Mouse (Mus musculus) small intestine, adult 2 months (tissue): ENCODE data around the gene Tmem270. TPM values are rescaled to one million over a fixed set of nuclear protein-coding genes. Genes with fewer than 3 reads are reported as not detected.

Source experiments
- H3K27ac ChIP-seq: fragments of 200-500 bp; 2 replicates; pipeline ENCODE4 v1.5.1; 2012; ENCODE audit warnings: low read depth, low read length, control low read depth, inconsistent platforms; ENCODE audit not compliant: insufficient read depth
- H3K27me3 ChIP-seq: fragments of 200-500 bp; 2 replicates; pipeline ENCODE4 v1.6.1; 2012; ENCODE audit warnings: mild to moderate bottlenecking, moderate library complexity, low read length, inconsistent platforms; ENCODE audit not compliant: control insufficient read depth, insufficient read depth
- H3K36me3 ChIP-seq: fragments of 200-500 bp; 2 replicates; pipeline ENCODE4 v1.6.1; 2012; ENCODE audit warnings: mild to moderate bottlenecking, low read length, control low read depth, inconsistent platforms; ENCODE audit not compliant: control insufficient read depth, insufficient read depth
- H3K4me1 ChIP-seq: fragments of 200-500 bp; 2 replicates; pipeline ENCODE4 v1.6.1; 2012; ENCODE audit warnings: low read length, inconsistent platforms, mixed read lengths; ENCODE audit not compliant: control insufficient read depth, insufficient read depth, insufficient read length
- H3K4me3 ChIP-seq: fragments of 200-500 bp; 2 replicates; pipeline ENCODE4 v1.5.1; 2012; ENCODE audit warnings: low read depth, mild to moderate bottlenecking, control low read depth, inconsistent platforms, low read length, moderate library complexity
- CTCF ChIP-seq: fragments of 200-500 bp; IDR thresholded peaks from 2 replicates; pipeline ENCODE4 v1.5.1; 2012; ENCODE audit warnings: low read depth, mild to moderate bottlenecking, control low read depth, inconsistent platforms, low read length, moderate library complexity, mixed read lengths; ENCODE audit not compliant: insufficient replicate concordance, insufficient read length; ENCODE audit errors: extremely low read depth
- POLR2A ChIP-seq: fragments of 200-500 bp; IDR thresholded peaks from 2 replicates; pipeline ENCODE4 v1.6.1; 2012; ENCODE audit warnings: low read depth, mild to moderate bottlenecking, control low read depth, inconsistent platforms, low read length, moderate library complexity
- WGBS: fragments of 180-500 bp; shearing (Covaris S2); methylation state at CpG from one replicate; pipeline ENCODE4 v1.1.7; 2018; 5-methylcytosine and 5-hydroxymethylcytosine counted together
- polyA plus RNA-seq: library from polyadenylated mRNA; depleted of rRNA; stranded (reverse); fragments of >200 nt; gene quantifications from 2 replicates; pipeline ENCODE4 v1.2.3, GENCODE M21; 2012

The Tmem270 gene
- polyA plus RNA-seq, 1 experiment = not detected

GRCm38 (mm10) chr5:134876801-134877200 is 29.7 kb downstream of the Tmem270 start:
- WGBS = 74% methylated on average over 10 of the region's 10 CpGs
- Histone ChIP-seq H3K27ac (no peak overlapping the region), H3K4me3 (no peak overlapping the region), H3K4me1 (no peaks in the 10 kb centered on the region), H3K36me3 (no peaks in the 10 kb centered on the region), H3K27me3 (no peaks in the 10 kb centered on the region)
- TF ChIP-seq CTCF (no peak), POLR2A (no peak)

DNA sequence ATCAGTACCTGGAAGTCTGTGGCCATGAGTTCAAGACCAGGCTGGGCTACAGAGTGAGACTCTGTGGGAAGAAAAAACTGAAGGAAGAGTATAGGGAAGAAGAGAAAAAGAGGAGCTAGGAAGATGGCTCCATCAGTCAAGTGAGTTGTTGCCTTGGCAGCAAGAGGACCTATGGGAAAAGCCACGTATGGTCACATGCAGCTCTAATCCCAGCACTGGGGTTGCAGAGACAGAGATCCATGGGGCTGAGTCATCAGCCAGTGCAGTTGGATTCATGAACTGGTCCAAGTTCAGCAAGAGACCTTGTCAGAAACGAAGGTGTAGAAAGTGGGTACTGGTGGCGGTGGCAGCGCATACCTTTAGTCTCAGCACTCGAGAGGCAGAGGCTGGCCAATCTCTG is 31.3 kb downstream of the Tmem270 start:
- no peaks in the 10 kb centered on the region for H3K4me1 ChIP-seq
- 83% methylated on average over 5 of the region's 5 CpGs for WGBS
- no peak overlapping the region for H3K4me3 ChIP-seq
- TF ChIP-seq POLR2A (no peak), CTCF (no peak)
- H3K27ac ChIP-seq = no peak overlapping the region
- no peaks in the 10 kb centered on the region for H3K36me3 ChIP-seq
- H3K27me3 ChIP-seq = no peaks in the 10 kb centered on the region

DNA sequence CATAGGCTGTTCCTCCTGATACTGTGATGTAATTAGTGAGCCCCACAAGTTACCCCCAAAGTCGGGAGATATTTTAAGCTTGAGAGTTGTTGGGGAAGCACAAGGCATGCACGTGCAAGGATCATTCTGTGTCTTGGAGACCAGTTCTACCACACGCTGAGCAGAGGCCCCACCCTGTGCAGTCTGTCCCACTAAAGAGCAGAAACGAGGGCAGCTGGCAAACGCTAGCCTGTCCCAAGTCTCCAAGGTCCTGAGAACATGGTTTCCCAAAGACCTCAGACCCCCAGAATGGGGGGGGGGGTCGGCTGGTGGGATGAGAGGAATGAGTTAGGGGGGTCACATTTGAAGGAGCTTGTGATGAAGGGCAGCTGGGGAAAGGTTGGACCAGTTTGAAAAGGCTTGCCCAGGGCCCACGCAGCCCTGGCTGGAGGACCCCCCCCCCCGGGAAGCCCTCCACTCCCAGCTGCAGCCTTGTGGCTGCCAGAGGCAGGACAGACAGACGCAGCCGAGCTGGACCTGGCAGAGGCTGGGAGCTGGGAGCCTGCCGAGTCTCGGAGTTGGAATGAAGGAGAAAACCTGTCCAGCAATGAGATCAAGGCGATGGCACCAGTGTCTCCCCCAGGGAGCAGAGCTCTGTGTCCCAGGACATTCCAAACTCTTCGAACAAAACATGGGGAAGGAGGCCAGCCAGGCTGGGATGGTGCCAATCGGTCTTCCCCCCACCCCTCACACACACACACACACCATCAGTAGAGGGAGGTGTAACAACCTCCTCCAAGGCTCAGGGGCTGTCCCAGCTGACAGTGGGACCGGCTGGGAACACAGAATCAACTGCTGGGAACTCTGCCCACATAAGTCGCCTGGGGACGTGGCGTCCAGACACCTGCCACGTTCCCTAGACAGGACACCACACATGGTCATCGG is 32.3 kb downstream of the Tmem270 start:
- H3K27me3 ChIP-seq = no peaks in the 10 kb centered on the region
- H3K4me1 ChIP-seq = no peaks in the 10 kb centered on the region
- no peak overlapping the region for H3K27ac ChIP-seq
- H3K36me3 ChIP-seq = no peaks in the 10 kb centered on the region
- no peak for TF ChIP-seq POLR2A
- TF ChIP-seq CTCF = no peak
- 51% methylated on average over 21 of the region's 21 CpGs for WGBS
- no peak overlapping the region for H3K4me3 ChIP-seq

GRCm38 (mm10) chr5:134873034-134873433 is 33.5 kb downstream of the Tmem270 start:
- Histone ChIP-seq H3K36me3 (no peaks in the 10 kb centered on the region), H3K4me3 (no peak overlapping the region), H3K27ac (no peak overlapping the region), H3K4me1 (no peaks in the 10 kb centered on the region), H3K27me3 (no peaks in the 10 kb centered on the region)
- WGBS = 73% methylated on average over 8 of the region's 8 CpGs
- TF ChIP-seq POLR2A (no peak), CTCF (no peak)

GRCm38 (mm10) chr5:134872597-134872996 is 33.9 kb downstream of the Tmem270 start:
- no peaks in the 10 kb centered on the region for H3K4me1 ChIP-seq

GRCm38 (mm10) chr5:134868506-134868905 is 38.0 kb downstream of the Tmem270 start:
- Histone ChIP-seq H3K4me1 (no peaks in the 10 kb centered on the region), H3K27me3 (no peaks in the 10 kb centered on the region), H3K27ac (no peak overlapping the region), H3K4me3 (no peak overlapping the region), H3K36me3 (no peaks in the 10 kb centered on the region)
- TF ChIP-seq CTCF (no peak), POLR2A (no peak)
- WGBS = 42% methylated on average over 5 of the region's 5 CpGs

More at GRCm38 (mm10) chr5:134872597-134872996, 33.9 kb downstream of the Tmem270 start:
- H3K4me3 ChIP-seq = no peak overlapping the region
- 62% methylated on average over 5 of the region's 5 CpGs for WGBS
- no peak overlapping the region for H3K27ac ChIP-seq
- TF ChIP-seq POLR2A (no peak), CTCF (no peak)
- no peaks in the 10 kb centered on the region for H3K27me3 ChIP-seq
- no peaks in the 10 kb centered on the region for H3K36me3 ChIP-seq

GRCm38 (mm10) chr5:134867320-134868144 is 39.0 kb downstream of the Tmem270 start:
- TF ChIP-seq CTCF = no peak
- no peak for TF ChIP-seq POLR2A
- no peaks in the 10 kb centered on the region for H3K36me3 ChIP-seq
- H3K4me1 ChIP-seq = no peaks in the 10 kb centered on the region
- 47% methylated on average over 18 of the region's 18 CpGs for WGBS
- H3K27ac ChIP-seq = no peak overlapping the region
- H3K4me3 ChIP-seq = no peak overlapping the region
- H3K27me3 ChIP-seq = no peaks in the 10 kb centered on the region
